Mouse (Mus musculus): ENCODE results near the gene Brwd1. TPM values are rescaled to one million over a fixed set of nuclear protein-coding genes. Genes with fewer than 3 reads are reported as not detected.

The Brwd1 gene
- polyA plus RNA-seq, 1 experiment from 2014 or later, result 208 TPM

DNA sequence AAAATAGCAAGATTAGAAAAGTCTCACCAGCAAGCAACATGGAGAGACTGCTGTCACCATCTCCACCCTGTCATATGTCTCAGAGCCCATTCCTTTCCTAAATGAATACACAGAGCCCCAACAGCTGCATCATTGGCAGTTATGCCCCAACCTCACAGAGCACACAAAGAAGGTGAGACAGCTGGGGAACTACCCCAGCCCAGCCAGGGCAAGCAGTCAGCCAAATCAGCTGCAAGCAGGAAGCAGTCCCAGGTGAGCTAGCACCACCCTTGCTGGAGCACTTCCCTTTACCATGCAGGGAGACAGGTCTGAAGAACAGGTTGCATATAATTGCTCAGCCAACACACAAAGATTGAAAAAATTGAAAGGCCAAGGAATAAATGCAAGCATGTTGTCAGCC, 3.3 kb upstream of the Brwd1 start:
- Histone ChIP-seq H3K9me3 (ENCODE audit: control insufficient read depth, low read length) (no peaks in the 10 kb centered on the region), H3K27me3 (replicated peaks; ENCODE audit: control insufficient read depth, insufficient read depth, low read length) (no peaks in the 10 kb centered on the region), H3K4me1 (ENCODE audit: control insufficient read depth, insufficient read depth, low read depth, low read length) (peaks cover 6% of the 10 kb centered on the region), H3K36me3 (ENCODE audit: control insufficient read depth, insufficient read depth, low read length) (no peaks in the 10 kb centered on the region), H3K4me2 (ENCODE audit: low read length) (no peak overlapping the region), H3K27ac (ENCODE audit: low read depth, low read length) (no peak overlapping the region), H3K4me3 (ENCODE audit: low read length) (no peak overlapping the region), H3K9ac (ENCODE audit: low read depth, low read length) (no peak overlapping the region)
- ATAC-seq, result no peak

DNA sequence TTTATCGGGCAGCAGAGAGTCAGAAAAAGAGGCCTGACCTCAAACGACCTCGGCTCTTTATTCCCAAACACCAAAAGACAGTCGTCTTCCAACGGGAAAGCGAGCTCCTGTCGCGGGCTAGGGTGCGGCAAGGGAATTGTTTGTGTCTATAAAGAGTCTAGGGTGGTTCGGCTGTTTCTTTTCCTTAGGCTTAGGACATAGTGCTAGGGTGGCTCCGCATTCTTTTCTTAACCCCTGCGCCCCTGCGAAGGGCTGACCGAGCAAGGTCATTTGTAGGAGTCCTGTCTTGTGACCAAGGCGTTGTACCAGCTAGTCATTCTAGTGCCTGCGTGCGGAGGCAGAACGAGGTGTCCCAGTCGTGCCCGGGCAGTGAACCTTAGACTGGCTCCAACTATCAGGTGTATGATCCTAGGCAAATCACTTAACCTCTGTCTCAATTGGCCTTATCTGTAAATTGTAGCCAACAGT, 887 bp upstream of the Brwd1 start:
- peak overlapping the region; percentile 71 for H3K4me2 ChIP-seq (ENCODE audit: low read length)
- peak overlapping the region; percentile 98 for H3K4me3 ChIP-seq (ENCODE audit: low read length)
- peaks cover 10% of the 10 kb centered on the region for H3K4me1 ChIP-seq (ENCODE audit: control insufficient read depth, insufficient read depth, low read depth, low read length)
- H3K36me3 ChIP-seq (ENCODE audit: control insufficient read depth, insufficient read depth, low read length), result peaks cover 6% of the 10 kb centered on the region; the same call in 1 of the 2 replicates
- WGBS, result 3% methylated on average over 20 of the region's 20 CpGs
- H3K27ac ChIP-seq (ENCODE audit: low read depth, low read length), result peak overlapping the region; percentile 98
- ATAC-seq, result 0 out of 2 replicates have a peak, but pooled peaks have one; percentile 1
- H3K9me3 ChIP-seq (ENCODE audit: control insufficient read depth, low read length), result no peaks in the 10 kb centered on the region
- no peaks in the 10 kb centered on the region for H3K27me3 ChIP-seq (replicated peaks; ENCODE audit: control insufficient read depth, insufficient read depth, low read length)
- peak overlapping the region; percentile 99 for H3K9ac ChIP-seq (ENCODE audit: low read depth, low read length)

DNA sequence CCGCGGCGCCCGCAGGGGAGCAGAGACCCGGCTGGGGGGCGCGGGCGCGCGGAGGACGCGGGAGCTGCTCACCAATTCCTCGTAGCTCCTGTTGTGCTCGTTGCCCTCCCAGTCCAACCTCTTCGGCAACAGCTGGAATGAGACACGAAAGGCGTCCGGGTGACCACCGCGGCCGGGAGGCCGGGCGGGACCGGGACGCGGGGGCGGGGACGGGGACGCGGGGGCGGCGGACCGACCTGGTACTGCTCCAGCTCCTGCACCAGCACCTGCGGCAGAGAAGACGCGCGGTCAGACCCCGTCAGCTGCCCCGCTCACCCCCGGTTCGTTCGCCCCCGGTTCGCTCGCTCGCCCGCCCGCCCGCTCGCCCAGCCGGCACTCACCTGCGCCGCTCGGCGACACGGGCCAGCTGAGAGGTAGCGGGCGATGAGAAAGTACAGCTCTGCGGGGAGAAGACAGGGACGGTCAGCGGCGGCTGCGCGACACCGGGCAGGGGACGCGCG, 534 bp downstream of the Brwd1 start:
- peaks cover 7% of the 10 kb centered on the region; the same call in 1 of the 2 replicates for H3K36me3 ChIP-seq (ENCODE audit: control insufficient read depth, insufficient read depth, low read length)
- ATAC-seq, result peak; percentile 35
- H3K9ac ChIP-seq (ENCODE audit: low read depth, low read length), result peak overlapping the region; percentile 99
- no peaks in the 10 kb centered on the region for H3K9me3 ChIP-seq (ENCODE audit: control insufficient read depth, low read length)
- H3K27me3 ChIP-seq (replicated peaks; ENCODE audit: control insufficient read depth, insufficient read depth, low read length), result no peaks in the 10 kb centered on the region
- peak overlapping the region; percentile 98 for H3K27ac ChIP-seq (ENCODE audit: low read depth, low read length)
- H3K4me2 ChIP-seq (ENCODE audit: low read length), result peak overlapping the region; percentile 71
- peak overlapping the region; percentile 98 for H3K4me3 ChIP-seq (ENCODE audit: low read length)
- H3K4me1 ChIP-seq (ENCODE audit: control insufficient read depth, insufficient read depth, low read depth, low read length), result peaks cover 10% of the 10 kb centered on the region
- WGBS, result 0% methylated on average over 41 of the region's 68 CpGs

DNA sequence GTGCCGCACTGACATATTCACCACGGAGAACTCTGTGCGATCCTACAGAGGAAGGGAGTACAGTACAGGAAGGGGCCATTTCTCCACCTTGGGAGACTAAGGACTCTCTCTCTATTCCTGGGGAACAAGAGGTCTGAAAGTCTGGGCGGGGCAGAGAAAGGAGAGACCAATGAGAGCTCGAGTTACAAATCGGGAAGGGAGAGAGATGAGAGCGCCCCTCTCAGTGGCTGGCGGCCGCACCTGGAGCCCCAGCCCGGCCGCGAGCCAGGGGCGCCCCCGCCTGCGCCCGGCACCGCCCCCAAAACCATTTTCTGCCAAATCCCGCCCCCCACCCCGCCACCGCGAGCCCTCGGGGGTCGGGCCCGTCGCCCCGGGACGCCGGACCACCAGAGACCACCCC, 995 bp downstream of the Brwd1 start:
- Histone ChIP-seq H3K9ac (ENCODE audit: low read depth, low read length) (peak overlapping the region; percentile 99), H3K4me3 (ENCODE audit: low read length) (peak overlapping the region; percentile 98), H3K4me2 (ENCODE audit: low read length) (peak overlapping the region; percentile 71), H3K9me3 (ENCODE audit: control insufficient read depth, low read length) (no peaks in the 10 kb centered on the region), H3K27ac (ENCODE audit: low read depth, low read length) (peak overlapping the region; percentile 98), H3K4me1 (ENCODE audit: control insufficient read depth, insufficient read depth, low read depth, low read length) (peaks cover 10% of the 10 kb centered on the region), H3K27me3 (replicated peaks; ENCODE audit: control insufficient read depth, insufficient read depth, low read length) (no peaks in the 10 kb centered on the region), H3K36me3 (ENCODE audit: control insufficient read depth, insufficient read depth, low read length) (peaks cover 7% of the 10 kb centered on the region; the same call in 1 of the 2 replicates)
- peak; percentile 85 for ATAC-seq
- 1% methylated on average over 24 of the region's 28 CpGs for whole genome bisulfite sequencing

DNA sequence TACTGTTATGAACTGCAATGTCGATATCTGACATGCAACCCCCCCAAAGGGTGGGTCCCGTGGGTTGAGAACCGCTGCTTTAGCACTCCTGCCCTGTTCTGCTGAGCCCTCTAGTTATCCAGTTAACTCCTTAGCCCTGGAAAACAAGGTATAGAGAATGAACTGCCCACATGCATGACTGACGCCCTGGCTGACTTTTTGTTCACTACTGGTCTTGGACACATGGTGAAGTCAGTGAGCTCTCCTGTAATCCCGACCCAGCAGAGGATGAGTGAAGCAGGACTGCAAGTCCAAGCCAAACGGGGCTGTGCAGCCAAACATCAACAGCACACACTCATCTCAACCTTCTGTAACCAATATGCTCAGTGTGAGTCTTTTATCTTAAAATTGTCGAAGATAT, 1.8 kb downstream of the Brwd1 start:
- WGBS, result 85% methylated on average over 7 of the region's 7 CpGs
- no peaks in the 10 kb centered on the region for H3K27me3 ChIP-seq (replicated peaks; ENCODE audit: control insufficient read depth, insufficient read depth, low read length)
- peak overlapping the region; percentile 71 for H3K4me2 ChIP-seq (ENCODE audit: low read length)
- no peak overlapping the region for H3K27ac ChIP-seq (ENCODE audit: low read depth, low read length)
- peaks cover 7% of the 10 kb centered on the region; the same call in 1 of the 2 replicates for H3K36me3 ChIP-seq (ENCODE audit: control insufficient read depth, insufficient read depth, low read length)
- H3K9me3 ChIP-seq (ENCODE audit: control insufficient read depth, low read length), result no peaks in the 10 kb centered on the region
- H3K9ac ChIP-seq (ENCODE audit: low read depth, low read length), result no peak overlapping the region; the same call in 1 of the 2 replicates
- no peak overlapping the region for H3K4me3 ChIP-seq (ENCODE audit: low read length)
- peaks cover 10% of the 10 kb centered on the region for H3K4me1 ChIP-seq (ENCODE audit: control insufficient read depth, insufficient read depth, low read depth, low read length)
- no peak for ATAC-seq

DNA sequence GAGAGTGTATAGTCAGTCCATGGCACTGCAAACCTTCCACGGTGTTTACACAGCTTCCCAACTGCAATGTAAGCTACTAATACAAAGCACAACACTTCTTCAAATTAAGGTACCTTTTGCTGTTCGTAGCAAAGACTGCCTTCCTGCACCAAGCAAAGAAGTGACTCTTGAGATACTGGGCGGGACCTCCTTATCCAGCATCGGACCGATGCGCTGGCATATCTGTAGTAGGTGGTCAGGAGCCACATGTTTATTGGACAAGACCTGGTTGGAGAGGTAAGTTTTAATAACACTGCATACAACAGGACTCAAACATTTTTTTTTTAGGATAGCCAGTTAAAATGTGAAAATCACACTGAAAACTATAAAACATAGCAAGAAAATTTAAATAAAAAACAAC, 14.0 kb downstream of the Brwd1 start:
- Histone ChIP-seq H3K4me2 (ENCODE audit: low read length) (no peak overlapping the region), H3K27me3 (replicated peaks; ENCODE audit: control insufficient read depth, insufficient read depth, low read length) (no peaks in the 10 kb centered on the region), H3K36me3 (ENCODE audit: control insufficient read depth, insufficient read depth, low read length) (peaks cover 34% of the 10 kb centered on the region), H3K4me3 (ENCODE audit: low read length) (no peak overlapping the region), H3K9me3 (ENCODE audit: control insufficient read depth, low read length) (no peaks in the 10 kb centered on the region), H3K27ac (ENCODE audit: low read depth, low read length) (no peak overlapping the region), H3K9ac (ENCODE audit: low read depth, low read length) (no peak overlapping the region), H3K4me1 (ENCODE audit: control insufficient read depth, insufficient read depth, low read depth, low read length) (no peaks in the 10 kb centered on the region)
- no peak for ATAC-seq
- 96% methylated on average over 6 of the region's 6 CpGs for WGBS

DNA sequence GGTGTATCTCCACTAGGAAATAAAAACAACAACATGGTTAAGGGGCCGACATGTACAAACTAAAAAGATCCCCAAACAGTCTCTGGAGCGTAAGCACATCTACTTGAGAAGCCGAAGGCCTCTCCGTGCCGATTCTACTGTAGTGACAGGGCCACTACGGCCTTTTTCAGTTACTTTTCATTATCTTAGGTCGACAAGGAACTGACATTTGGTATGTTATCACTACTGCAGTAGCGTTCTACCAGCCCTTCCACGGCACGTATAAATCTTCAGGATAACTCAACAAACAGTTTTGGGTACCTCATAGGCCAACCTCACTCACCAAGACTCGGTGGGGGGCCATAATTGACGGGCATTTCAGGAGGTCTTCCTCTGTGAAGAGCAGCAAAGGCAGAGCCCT, 16.2 kb downstream of the Brwd1 start:
- Histone ChIP-seq H3K9me3 (ENCODE audit: control insufficient read depth, low read length) (no peaks in the 10 kb centered on the region), H3K27ac (ENCODE audit: low read depth, low read length) (no peak overlapping the region), H3K27me3 (replicated peaks; ENCODE audit: control insufficient read depth, insufficient read depth, low read length) (no peaks in the 10 kb centered on the region), H3K4me2 (ENCODE audit: low read length) (no peak overlapping the region), H3K9ac (ENCODE audit: low read depth, low read length) (no peak overlapping the region), H3K36me3 (ENCODE audit: control insufficient read depth, insufficient read depth, low read length) (peaks cover 33% of the 10 kb centered on the region), H3K4me1 (ENCODE audit: control insufficient read depth, insufficient read depth, low read depth, low read length) (no peaks in the 10 kb centered on the region), H3K4me3 (ENCODE audit: low read length) (no peak overlapping the region)
- 96% methylated on average over 12 of the region's 12 CpGs for WGBS
- ATAC-seq, result no peak

DNA sequence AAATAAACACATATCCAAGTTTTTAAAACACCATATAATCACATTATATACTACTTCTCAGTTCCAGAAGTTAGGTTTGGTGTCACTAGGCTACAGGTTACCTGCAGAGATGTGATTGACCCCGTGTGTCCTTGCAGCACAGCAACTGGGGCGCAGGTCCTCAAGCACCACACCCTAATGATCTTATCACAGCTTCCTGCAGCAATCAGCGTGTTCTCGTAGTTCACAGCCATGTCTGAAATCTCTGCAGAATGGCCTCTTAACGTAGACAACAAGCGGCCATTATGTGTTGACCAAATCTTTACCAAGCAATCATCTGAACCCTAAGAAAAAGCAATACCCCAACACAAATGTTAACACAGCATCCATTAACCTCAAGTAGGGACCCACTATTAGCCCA, 17.7 kb downstream of the Brwd1 start:
- Histone ChIP-seq H3K9me3 (ENCODE audit: control insufficient read depth, low read length) (no peaks in the 10 kb centered on the region), H3K27me3 (replicated peaks; ENCODE audit: control insufficient read depth, insufficient read depth, low read length) (no peaks in the 10 kb centered on the region), H3K4me3 (ENCODE audit: low read length) (no peak overlapping the region), H3K27ac (ENCODE audit: low read depth, low read length) (no peak overlapping the region), H3K4me2 (ENCODE audit: low read length) (no peak overlapping the region), H3K9ac (ENCODE audit: low read depth, low read length) (no peak overlapping the region), H3K36me3 (ENCODE audit: control insufficient read depth, insufficient read depth, low read length) (peaks cover 34% of the 10 kb centered on the region), H3K4me1 (ENCODE audit: control insufficient read depth, insufficient read depth, low read depth, low read length) (no peaks in the 10 kb centered on the region)
- 96% methylated on average over 6 of the region's 6 CpGs for WGBS
- ATAC-seq, result no peak

DNA sequence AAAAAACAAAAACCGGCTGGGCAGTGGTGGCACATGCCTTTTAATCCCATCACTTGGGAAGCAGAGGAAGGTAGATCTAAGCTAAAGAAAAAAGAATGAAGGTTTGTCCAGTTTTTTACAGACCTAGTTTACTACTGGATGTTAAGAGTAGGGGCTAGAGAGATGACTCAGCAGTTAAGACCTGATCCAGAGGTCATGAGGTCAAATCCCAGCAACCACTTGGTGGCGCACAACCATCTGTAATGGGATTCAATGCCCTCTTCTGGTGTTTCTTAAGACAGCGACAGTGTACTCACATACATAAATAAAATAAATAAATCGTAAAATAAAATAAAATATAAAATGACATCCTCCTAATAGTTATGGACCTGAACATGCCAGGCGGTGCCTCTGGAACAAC, 38.2 kb downstream of the Brwd1 start:
- no peak overlapping the region for H3K27ac ChIP-seq (ENCODE audit: low read depth, low read length)
- no peak for ATAC-seq
- WGBS, result 71% methylated on average over 5 of the region's 5 CpGs
- no peaks in the 10 kb centered on the region for H3K27me3 ChIP-seq (replicated peaks; ENCODE audit: control insufficient read depth, insufficient read depth, low read length)
- H3K36me3 ChIP-seq (ENCODE audit: control insufficient read depth, insufficient read depth, low read length), result peaks cover 40% of the 10 kb centered on the region
- no peak overlapping the region for H3K4me3 ChIP-seq (ENCODE audit: low read length)
- H3K9ac ChIP-seq (ENCODE audit: low read depth, low read length), result no peak overlapping the region
- no peaks in the 10 kb centered on the region for H3K9me3 ChIP-seq (ENCODE audit: control insufficient read depth, low read length)
- H3K4me1 ChIP-seq (ENCODE audit: control insufficient read depth, insufficient read depth, low read depth, low read length), result no peaks in the 10 kb centered on the region
- H3K4me2 ChIP-seq (ENCODE audit: low read length), result no peak overlapping the region
